Mouse (Mus musculus) bone marrow macrophage, adult 2 months (primary cell): Measurements from ENCODE around the gene Syt16. TPM values are rescaled to one million over a fixed set of nuclear protein-coding genes. Genes with fewer than 3 reads are reported as not detected.

Source experiments
- H3K27ac ChIP-seq: 2 replicates; pipeline ENCODE4 v1.5.1; 2012; ENCODE audit warnings: low read depth, low read length; ENCODE audit not compliant: insufficient read depth
- H3K4me1 ChIP-seq: 2 replicates; pipeline ENCODE4 v1.6.1; 2012; ENCODE audit warnings: low read length; ENCODE audit not compliant: control insufficient read depth, insufficient read depth
- H3K4me3 ChIP-seq: 2 replicates; pipeline ENCODE4 v1.5.1; 2012; ENCODE audit warnings: mild to moderate bottlenecking, low read length, moderate library complexity; ENCODE audit not compliant: insufficient read depth
- CTCF ChIP-seq: IDR thresholded peaks from 2 replicates; pipeline ENCODE4 v1.5.1; 2012; ENCODE audit warnings: low read depth, mild to moderate bottlenecking, low read length, moderate library complexity
- POLR2A ChIP-seq: IDR thresholded peaks from 2 replicates; pipeline ENCODE4 v1.6.1; 2012; ENCODE audit warnings: mild to moderate bottlenecking, low read depth, low read length, borderline replicate concordance
- polyA plus RNA-seq: library from polyadenylated mRNA; stranded (reverse); fragments of >200 nt; gene quantifications from 2 replicates; pipeline ENCODE4 v1.2.4, GENCODE M21; 2012; ENCODE audit not compliant: missing spikeins, insufficient read depth, insufficient read length

Syt16 gene
- polyA plus RNA-seq, 1 experiment: not detected

DNA sequence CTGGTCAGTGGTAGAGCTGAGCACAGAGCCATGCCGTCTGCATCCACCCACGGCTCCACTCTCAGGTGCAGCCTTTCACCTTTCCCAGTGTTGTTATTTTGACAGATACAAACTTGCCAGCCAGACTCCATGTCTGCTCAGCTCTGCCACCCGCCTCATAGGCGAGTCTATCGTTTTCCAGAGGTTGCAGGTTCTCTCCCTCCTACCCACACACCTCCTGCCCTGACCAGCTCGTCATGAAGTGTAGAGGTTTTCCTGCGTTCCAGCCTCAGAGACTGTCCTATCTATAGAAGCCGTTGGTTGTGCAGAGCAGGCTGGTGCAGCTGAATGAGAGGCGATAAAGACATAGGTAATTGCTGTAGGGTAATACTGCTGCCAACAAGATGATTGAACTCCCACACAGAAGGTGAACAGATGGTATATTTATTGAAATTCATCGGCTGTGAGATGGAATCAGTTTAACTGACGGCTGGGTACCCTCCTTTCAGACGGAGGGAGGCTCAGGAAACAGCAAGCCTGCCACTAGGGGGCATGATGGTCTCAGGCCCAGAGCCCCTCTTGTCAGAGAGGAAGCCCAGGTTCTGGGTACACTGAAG is 58.0 kb downstream of the Syt16 start:
- TF ChIP-seq CTCF (peak; percentile 19; the same call in 1 of the 2 replicates), POLR2A (no peak)
- H3K4me1 ChIP-seq: no peaks in the 10 kb centered on the region
- no peak overlapping the region for H3K4me3 ChIP-seq
- H3K27ac ChIP-seq: no peak overlapping the region

GRCm38 (mm10) chr12:74056162-74056561 is 58.7 kb downstream of the Syt16 start:
- no peaks in the 10 kb centered on the region for H3K4me1 ChIP-seq

DNA sequence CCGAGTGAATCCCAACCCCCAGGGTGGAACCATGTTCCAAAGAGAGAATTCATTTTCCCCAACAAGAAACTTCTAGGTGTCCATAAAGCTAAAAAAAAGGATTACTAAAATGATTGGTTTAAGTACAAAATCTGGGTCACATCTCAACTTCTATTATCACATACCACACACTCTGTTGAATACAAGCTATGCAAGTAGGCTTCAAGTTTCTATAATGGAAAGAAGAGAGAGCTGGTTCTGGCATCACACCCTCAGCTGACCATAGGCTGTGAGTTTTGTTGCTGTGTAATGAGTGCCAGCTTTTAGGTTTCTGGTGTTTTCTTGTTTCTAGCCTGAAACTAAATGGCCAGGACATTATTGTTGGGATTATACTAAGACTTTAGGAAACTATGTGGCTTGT is 65.1 kb downstream of the Syt16 start:
- no peak overlapping the region for H3K4me3 ChIP-seq
- H3K27ac ChIP-seq: no peak overlapping the region
- TF ChIP-seq CTCF: no peak
- TF ChIP-seq POLR2A: no peak

More at GRCm38 (mm10) chr12:74056162-74056561, 58.7 kb downstream of the Syt16 start:
- Histone ChIP-seq H3K27ac (no peak overlapping the region), H3K4me3 (no peak overlapping the region)
- TF ChIP-seq CTCF: no peak
- no peak for TF ChIP-seq POLR2A

GRCm38 (mm10) chr12:74068912-74069311 is 71.5 kb downstream of the Syt16 start:
- TF ChIP-seq CTCF (no peak), POLR2A (no peak)
- H3K27ac ChIP-seq: no peak overlapping the region
- no peaks in the 10 kb centered on the region for H3K4me1 ChIP-seq
- no peak overlapping the region for H3K4me3 ChIP-seq

More for the DNA sequence above, 65.1 kb downstream of the Syt16 start:
- no peaks in the 10 kb centered on the region for H3K4me1 ChIP-seq

DNA sequence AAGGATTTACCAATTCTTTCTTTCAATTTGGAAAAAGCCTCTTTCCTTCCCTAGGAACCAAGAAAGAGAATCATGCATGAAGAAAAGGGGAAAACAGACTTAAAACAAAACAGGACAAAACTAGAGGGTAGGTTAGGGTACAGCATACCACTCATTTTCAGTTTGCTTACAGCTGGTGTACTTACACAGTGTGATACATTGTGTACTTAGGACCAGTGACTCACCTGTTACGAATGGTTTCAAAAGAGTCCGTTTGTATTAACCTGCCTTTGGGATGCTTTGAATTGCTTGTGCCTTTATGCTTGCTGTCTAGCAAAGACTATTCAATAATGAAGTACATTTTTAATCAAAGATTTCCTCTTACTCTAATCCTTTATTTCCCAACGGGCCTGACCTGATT is 78.1 kb downstream of the Syt16 start:
- TF ChIP-seq CTCF: no peak
- no peak for TF ChIP-seq POLR2A
- Histone ChIP-seq H3K4me3 (no peak overlapping the region), H3K27ac (no peak overlapping the region), H3K4me1 (no peaks in the 10 kb centered on the region)

GRCm38 (mm10) chr12:74076091-74076490 is 78.6 kb downstream of the Syt16 start:
- TF ChIP-seq POLR2A: no peak
- no peak for TF ChIP-seq CTCF
- Histone ChIP-seq H3K4me1 (no peaks in the 10 kb centered on the region), H3K4me3 (no peak overlapping the region), H3K27ac (no peak overlapping the region)

DNA sequence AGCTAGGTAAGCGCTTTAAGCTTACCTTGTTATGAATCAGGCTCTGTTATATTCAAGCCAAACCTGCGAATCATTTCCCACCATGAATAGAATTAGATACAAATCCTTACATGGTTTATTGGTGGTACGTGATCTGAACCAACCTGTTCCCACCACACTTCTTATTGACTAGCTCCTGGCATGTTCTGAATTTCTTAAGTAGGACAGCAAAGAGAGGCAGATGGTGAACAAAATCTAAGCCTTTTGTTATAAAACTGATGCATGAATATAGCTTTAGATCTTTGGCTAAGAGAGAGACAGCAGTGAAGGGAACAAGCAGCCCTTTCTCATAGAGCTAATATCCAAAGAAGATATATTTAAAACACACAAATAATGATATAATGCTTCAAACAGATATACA is 83.7 kb downstream of the Syt16 start:
- Histone ChIP-seq H3K4me1 (no peaks in the 10 kb centered on the region), H3K27ac (no peak overlapping the region), H3K4me3 (no peak overlapping the region)
- TF ChIP-seq CTCF (no peak), POLR2A (no peak)

DNA sequence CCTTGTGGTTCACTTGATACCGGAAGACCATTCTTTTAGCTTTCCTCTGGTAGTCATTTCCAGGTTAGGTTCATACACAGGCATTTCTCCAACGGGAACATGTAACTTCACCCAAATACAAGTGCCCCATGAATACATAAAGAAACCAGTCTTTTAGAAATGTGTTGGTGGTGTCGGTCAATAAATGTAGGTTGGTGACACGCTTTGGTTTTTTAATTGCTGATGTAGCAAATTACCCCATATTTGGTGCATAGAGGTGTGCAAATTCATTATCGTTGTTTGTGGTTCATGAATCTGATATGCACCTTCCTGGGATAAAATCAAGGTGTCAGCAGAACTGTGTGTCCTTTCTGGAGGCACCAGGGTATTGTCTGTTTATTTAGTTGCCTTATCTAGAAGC is 86.9 kb downstream of the Syt16 start:
- H3K27ac ChIP-seq: no peak overlapping the region
- H3K4me1 ChIP-seq: no peaks in the 10 kb centered on the region
- TF ChIP-seq POLR2A (no peak), CTCF (no peak)
- no peak overlapping the region for H3K4me3 ChIP-seq

DNA sequence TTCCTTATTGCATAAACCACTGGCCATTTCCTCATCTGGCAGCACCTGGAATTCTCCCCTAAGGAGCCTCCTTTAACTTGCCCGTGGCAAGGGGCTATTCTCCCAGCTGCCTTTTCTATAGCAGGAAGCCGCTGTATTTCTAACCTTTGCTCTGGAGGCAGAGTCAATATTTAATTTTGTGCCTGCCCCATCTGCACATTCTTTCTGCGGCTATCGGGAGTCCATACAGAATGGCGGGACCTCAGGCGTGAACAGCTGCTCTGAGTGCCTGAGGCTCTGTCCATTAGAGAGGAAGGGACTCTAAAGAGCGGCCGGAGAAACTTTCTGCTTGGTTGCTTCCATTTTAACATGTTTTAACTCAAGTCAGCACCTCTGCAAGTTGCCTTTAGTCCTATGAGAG is 89.6 kb downstream of the Syt16 start:
- Histone ChIP-seq H3K4me3 (no peak overlapping the region), H3K4me1 (no peaks in the 10 kb centered on the region), H3K27ac (no peak overlapping the region)
- no peak for TF ChIP-seq POLR2A
- TF ChIP-seq CTCF: no peak

DNA sequence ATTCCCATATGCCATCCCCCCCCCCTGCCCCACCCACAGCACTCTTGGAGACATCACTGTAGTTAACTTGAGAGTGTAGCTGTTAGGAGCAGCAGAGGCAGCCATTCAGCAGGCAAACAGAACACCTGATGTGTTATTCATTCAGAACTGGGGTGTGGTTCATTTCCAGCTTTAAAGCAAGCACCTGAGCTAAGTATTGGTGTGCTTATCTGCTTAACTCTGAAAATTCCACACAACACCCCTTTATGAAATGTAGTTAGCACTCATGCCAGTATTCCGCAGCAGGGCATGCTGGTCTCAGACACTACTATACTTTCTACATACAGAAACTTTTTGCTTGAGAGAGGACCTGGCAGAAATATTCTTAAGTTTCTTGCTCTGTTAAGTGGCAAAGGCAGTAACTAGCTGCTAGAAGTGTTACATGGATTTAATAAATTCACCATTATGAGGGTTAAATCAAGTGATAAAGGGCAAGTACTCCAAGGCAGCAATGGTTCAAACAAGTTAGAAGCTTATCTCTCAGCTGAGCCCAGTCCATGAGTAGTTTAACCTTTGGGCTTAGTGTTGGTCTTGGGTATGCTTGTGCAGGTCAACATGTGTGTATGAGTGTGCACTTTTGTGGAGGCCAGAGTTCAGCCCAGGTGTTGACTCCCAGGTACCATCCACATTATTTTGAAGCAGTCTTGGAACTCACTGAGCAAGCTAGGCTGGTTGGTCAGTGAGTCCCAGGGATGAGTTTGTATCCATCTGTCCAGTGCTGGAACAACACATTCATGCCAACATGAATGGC is 92.1 kb downstream of the Syt16 start:
- peaks cover 2% of the 10 kb centered on the region; the same call in 1 of the 2 replicates for H3K4me1 ChIP-seq

More for the DNA sequence above, 92.1 kb downstream of the Syt16 start:
- Histone ChIP-seq H3K27ac (no peak overlapping the region), H3K4me3 (no peak overlapping the region)
- no peak for TF ChIP-seq CTCF
